Mouse (Mus musculus) intestine, embryonic 16.5 days (tissue): ENCODE results near the gene Zfp593. TPM values are rescaled to one million over a fixed set of nuclear protein-coding genes. Genes with fewer than 3 reads are reported as not detected.

Experiments used
- ATAC-seq: fragments of 200-750 bp; cut with Nextera tagmentation; 2 replicates; pipeline ENCODE4 v1.8.0; 2017; ENCODE audit warnings: moderate TSS enrichment, moderate library complexity
- H3K27ac ChIP-seq: fragments of 300-500 bp; sonication (generic); 2 replicates; pipeline ENCODE4 v1.5.1; 2014; ENCODE audit warnings: mild to moderate bottlenecking, low read length
- H3K27me3 ChIP-seq: fragments of 300-500 bp; sonication (generic); replicated peaks from 2 replicates; pipeline ENCODE4 v1.6.1; 2014; ENCODE audit warnings: low read length, control low read depth, mixed read lengths; ENCODE audit not compliant: control insufficient read depth, insufficient read depth
- H3K36me3 ChIP-seq: fragments of 300-500 bp; sonication (generic); 2 replicates; pipeline ENCODE4 v1.6.1; 2014; ENCODE audit warnings: low read length, control low read depth; ENCODE audit not compliant: control insufficient read depth, insufficient read depth
- H3K4me1 ChIP-seq: fragments of 300-500 bp; sonication (generic); 2 replicates; pipeline ENCODE4 v1.6.1; 2014; ENCODE audit warnings: low read length, control low read depth, mixed read lengths; ENCODE audit not compliant: control insufficient read depth, insufficient read depth
- H3K4me2 ChIP-seq: fragments of 300-500 bp; sonication (generic); 2 replicates; pipeline ENCODE4 v1.6.1; 2014; ENCODE audit warnings: low read depth, low read length, control low read depth
- H3K4me3 ChIP-seq: fragments of 300-500 bp; sonication (generic); 2 replicates; pipeline ENCODE4 v1.5.1; 2014; ENCODE audit warnings: mild to moderate bottlenecking, low read length
- H3K9ac ChIP-seq: fragments of 300-500 bp; sonication (generic); 2 replicates; pipeline ENCODE4 v1.6.1; 2014; ENCODE audit warnings: low read depth, low read length
- H3K9me3 ChIP-seq: fragments of 300-500 bp; sonication (generic); 2 replicates; pipeline ENCODE4 v1.6.1; 2016; ENCODE audit warnings: low read length, control low read depth; ENCODE audit not compliant: control insufficient read depth
- WGBS: fragments of 180-500 bp; shearing (Covaris S2); extraction: QIAGEN DNeasy Blood & Tissue Kit; methylation state at CpG from one replicate; pipeline ENCODE4 v1.1.7; 2014; 5-methylcytosine and 5-hydroxymethylcytosine counted together
- polyA plus RNA-seq: library from polyadenylated mRNA; unstranded; fragments of >200 nt; fragmentation: Nextera tagmentation; extraction: Ambion mirVana; gene quantifications from 2 replicates; pipeline ENCODE4 v1.2.1, GENCODE M21; 2015

Zfp593 gene
- polyA plus RNA-seq, 1 experiment from 2014 or later, result 14.5 TPM

GRCm38 (mm10) chr4:134199371-134199770, 46.0 kb downstream of the Zfp593 start:
- no peaks in the 10 kb centered on the region for H3K36me3 ChIP-seq
- H3K4me1 ChIP-seq, result no peaks in the 10 kb centered on the region
- H3K4me3 ChIP-seq, result no peak overlapping the region
- WGBS, result 78% methylated on average over 2 of the region's 2 CpGs
- no peaks in the 10 kb centered on the region for H3K27me3 ChIP-seq
- ATAC-seq, result no peak
- H3K9me3 ChIP-seq, result no peaks in the 10 kb centered on the region
- H3K9ac ChIP-seq, result no peak overlapping the region
- H3K4me2 ChIP-seq, result no peak overlapping the region
- no peak overlapping the region for H3K27ac ChIP-seq

Other genes starting within 250 kb of the Zfp593 start
- 41.3 and 45.4 TPM in 2 replicates for gene Dhdds, start 244.7 kb downstream of the Zfp593 start, polyA plus RNA-seq
- 0.10 TPM in 2 replicates for gene Lin28a, start 226.8 kb downstream of the Zfp593 start, polyA plus RNA-seq
- not detected in 2 replicates for gene Zfp683, start 191.8 kb downstream of the Zfp593 start, polyA plus RNA-seq
- gene Crybg2, start 184.8 kb downstream of the Zfp593 start, polyA plus RNA-seq, result 22.3 and 22.9 TPM in 2 replicates
- gene Cd52, start 150.5 kb downstream of the Zfp593 start, polyA plus RNA-seq, result 27.8 and 28.4 TPM in 2 replicates
- gene Ubxn11, start 143.0 kb downstream of the Zfp593 start, polyA plus RNA-seq, result 4.3 and 5.6 TPM in 2 replicates
- gene Sh3bgrl3, start 116.8 kb downstream of the Zfp593 start, polyA plus RNA-seq, result 428 and 452 TPM in 2 replicates
- gene Cep85, start 58.5 kb downstream of the Zfp593 start, polyA plus RNA-seq, result 112 and 125 TPM in 2 replicates
- gene Gm7534, start 42.6 kb downstream of the Zfp593 start, polyA plus RNA-seq, result not detected in 2 replicates
- 0.37 and 0.60 TPM in 2 replicates for gene Catsper4, start 18.2 kb downstream of the Zfp593 start, polyA plus RNA-seq
- 16.9 and 18.3 TPM in 2 replicates for gene Cnksr1, start 7.2 kb downstream of the Zfp593 start, polyA plus RNA-seq
- gene E130218I03Rik, start 1.9 kb downstream of the Zfp593 start, polyA plus RNA-seq, result 0.28 and 0.34 TPM in 2 replicates
- not detected in 2 replicates for gene Gm30191, start 1.3 kb upstream of the Zfp593 start, polyA plus RNA-seq
- gene Grrp1, start 8.5 kb upstream of the Zfp593 start, polyA plus RNA-seq, result 3.6 and 5.0 TPM in 2 replicates
- 14.0 and 16.5 TPM in 2 replicates for gene Pdik1l, start 42.3 kb upstream of the Zfp593 start, polyA plus RNA-seq
- 1.3 and 1.9 TPM in 2 replicates for gene Trim63, start 69.5 kb upstream of the Zfp593 start, polyA plus RNA-seq
- 7.4 and 10.6 TPM in 2 replicates for gene Slc30a2, start 97.6 kb upstream of the Zfp593 start, polyA plus RNA-seq
- 1.6 and 1.7 TPM in 2 replicates for gene Extl1, start 138.3 kb upstream of the Zfp593 start, polyA plus RNA-seq
- 61.6 and 69.2 TPM in 2 replicates for gene Pafah2, start 150.7 kb upstream of the Zfp593 start, polyA plus RNA-seq
- gene Stmn1, start 222.7 kb upstream of the Zfp593 start, polyA plus RNA-seq, result 982 and 1,127 TPM in 2 replicates